Mouse (Mus musculus): Measurements from ENCODE around the gene Axin2. TPM values are rescaled to one million over a fixed set of nuclear protein-coding genes. Genes with fewer than 3 reads are reported as not detected.

Axin2 gene
- 18.4 and 26.2 TPM in 2 replicates for polyA plus RNA-seq (2012; rRNA removed)

DNA sequence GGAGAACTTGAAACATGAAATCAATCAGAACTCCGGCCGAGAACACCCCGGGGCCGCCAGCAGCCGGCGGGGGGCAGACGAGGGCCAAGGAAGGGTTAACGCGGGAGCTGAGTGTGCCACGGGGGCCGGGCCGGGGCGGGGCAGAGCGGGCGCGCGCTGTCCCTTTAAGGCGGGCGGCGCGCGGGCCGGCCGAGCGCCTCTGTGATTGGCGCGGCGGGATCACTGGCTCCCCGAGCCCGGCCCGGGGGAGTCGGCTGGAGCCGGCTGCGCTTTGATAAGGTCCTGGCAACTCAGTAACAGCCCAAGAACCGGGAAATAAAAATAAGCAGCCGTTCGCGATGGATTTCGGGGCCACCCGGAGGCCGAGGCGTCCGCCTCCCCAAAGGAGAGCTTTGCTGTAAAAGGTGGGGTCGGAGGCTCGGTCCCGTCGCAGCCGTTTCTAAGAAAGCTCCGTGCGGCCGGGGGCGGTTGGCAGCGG, at the start of gene Axin2:
Gene Axin2 (plus strand): TSS at position 192 of the 478 bp plus-strand sequence.

Other genes starting within 250 kb of the Axin2 start
- gene E030025P04Rik, start 224.0 kb downstream of the Axin2 start, polyA plus RNA-seq (2012; rRNA removed), result 0.19 TPM in 1 of 2 replicates, not detected in the other